Mouse (Mus musculus): ENCODE results near the gene Gfra1. TPM values are rescaled to one million over a fixed set of nuclear protein-coding genes. Genes with fewer than 3 reads are reported as not detected.

Gene Gfra1
- total RNA-seq, 1 experiment: 3.5 TPM

DNA sequence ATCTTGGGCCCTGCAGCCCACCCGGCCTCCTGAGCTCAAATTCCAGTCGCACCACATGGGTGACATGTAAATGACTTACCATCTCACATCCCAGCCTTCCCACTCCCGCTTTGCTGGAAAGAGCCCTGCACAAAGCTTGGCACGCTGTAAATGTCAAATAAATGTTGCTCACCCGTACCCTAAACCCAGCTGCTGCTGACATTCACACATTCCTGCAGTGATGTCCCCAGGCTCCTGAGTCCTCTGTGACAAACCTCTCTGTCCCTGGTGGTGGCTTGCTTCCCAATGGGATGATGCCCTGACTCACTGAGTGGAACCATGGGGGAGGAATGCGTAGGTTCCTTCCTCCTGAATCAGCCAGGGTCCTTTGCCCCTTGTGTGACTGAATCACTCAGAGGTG, 167.6 kb downstream of the Gfra1 start:
- H3K4me3 ChIP-seq (ENCODE audit: insufficient read depth in 1 of 2, low read depth in 1 of 2, low read length in 2 of 2, poor library complexity in 1 of 2, severe bottlenecking in 1 of 2): no peak overlapping the region
- DNase-seq (ENCODE audit: low read depth, low spot score): no peak
- no peaks in the 10 kb centered on the region for H3K4me1 ChIP-seq (ENCODE audit: control insufficient read depth in 2 of 2, insufficient read depth in 2 of 2, low read length in 2 of 2, poor library complexity in 1 of 2)
- no peak overlapping the region for H3K9ac ChIP-seq (ENCODE audit: insufficient read depth, low read depth, low read length, poor library complexity, severe bottlenecking)
- in situ Hi-C loops (cut with MboI; ENCODE audit: low sequenced_read_pairs in 2 of 2, unreplicated experiment in 2 of 2): no loop called here
- no peak overlapping the region for H3K27ac ChIP-seq (ENCODE audit: insufficient read depth, low read depth, low read length, poor library complexity, severe bottlenecking)
- no peaks in the 10 kb centered on the region for H3K9me3 ChIP-seq (ENCODE audit: control insufficient read depth, insufficient read depth, low read depth, low read length)
- TF ChIP-seq CHD2 (IDR thresholded peaks at IDR 0.05; ENCODE audit: low read depth, low read length) (no peak), ZNF384 (IDR thresholded peaks at IDR 0.05; ENCODE audit: low read depth, low read length) (no peak), MAFK (IDR thresholded peaks at IDR 0.05; ENCODE audit: insufficient read depth, low read depth, low read length) (no peak)
- H3K36me3 ChIP-seq (ENCODE audit: control insufficient read depth, insufficient read depth, low read length, poor library complexity, severe bottlenecking): no peaks in the 10 kb centered on the region

DNA sequence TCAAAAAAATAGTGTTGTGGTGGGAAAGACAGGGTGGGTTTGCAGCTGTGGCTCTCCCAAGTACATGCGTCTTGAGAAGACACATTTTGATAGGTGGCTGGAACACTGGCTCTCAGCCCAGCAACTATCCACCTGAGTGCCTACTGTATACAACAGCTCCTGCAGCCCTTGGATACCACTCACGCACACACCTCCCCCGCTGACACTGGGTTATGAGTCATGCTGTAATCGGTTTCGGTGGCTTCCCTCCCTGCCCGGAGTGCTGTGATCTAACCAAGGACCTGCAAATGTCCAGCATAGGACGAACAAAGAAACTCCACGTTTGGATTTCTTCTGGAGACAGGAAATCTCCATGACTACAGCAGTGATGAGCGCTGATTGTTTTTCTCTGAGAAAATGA, 180.4 kb downstream of the Gfra1 start:
- Histone ChIP-seq H3K9ac (ENCODE audit: insufficient read depth, low read depth, low read length, poor library complexity, severe bottlenecking) (no peak overlapping the region), H3K4me3 (ENCODE audit: insufficient read depth in 1 of 2, low read depth in 1 of 2, low read length in 2 of 2, poor library complexity in 1 of 2, severe bottlenecking in 1 of 2) (no peak overlapping the region), H3K27ac (ENCODE audit: insufficient read depth, low read depth, low read length, poor library complexity, severe bottlenecking) (no peak overlapping the region), H3K36me3 (ENCODE audit: control insufficient read depth, insufficient read depth, low read length, poor library complexity, severe bottlenecking) (no peaks in the 10 kb centered on the region), H3K4me1 (ENCODE audit: control insufficient read depth in 2 of 2, insufficient read depth in 2 of 2, low read length in 2 of 2, poor library complexity in 1 of 2) (0 out of 4 replicates have a peak, but pooled peaks cover 0 to 2% of the 10 kb centered on the region in 2 experiments), H3K9me3 (ENCODE audit: control insufficient read depth, insufficient read depth, low read depth, low read length) (no peaks in the 10 kb centered on the region)
- DNase-seq (ENCODE audit: low read depth, low spot score): no peak
- in situ Hi-C loops (cut with MboI; ENCODE audit: low sequenced_read_pairs in 2 of 2, unreplicated experiment in 2 of 2): no loop called here
- TF ChIP-seq CHD2 (IDR thresholded peaks at IDR 0.05; ENCODE audit: low read depth, low read length) (no peak), ZC3H11A (IDR thresholded peaks at IDR 0.05; ENCODE audit: borderline replicate concordance, low read depth, low read length) (no peak), HCFC1 (IDR thresholded peaks at IDR 0.05; ENCODE audit: borderline replicate concordance, insufficient read depth, low read length) (no peak), ZNF384 (IDR thresholded peaks at IDR 0.05; ENCODE audit: low read depth, low read length) (no peak), MAFK (IDR thresholded peaks at IDR 0.05; ENCODE audit: insufficient read depth, low read depth, low read length) (no peak)

DNA sequence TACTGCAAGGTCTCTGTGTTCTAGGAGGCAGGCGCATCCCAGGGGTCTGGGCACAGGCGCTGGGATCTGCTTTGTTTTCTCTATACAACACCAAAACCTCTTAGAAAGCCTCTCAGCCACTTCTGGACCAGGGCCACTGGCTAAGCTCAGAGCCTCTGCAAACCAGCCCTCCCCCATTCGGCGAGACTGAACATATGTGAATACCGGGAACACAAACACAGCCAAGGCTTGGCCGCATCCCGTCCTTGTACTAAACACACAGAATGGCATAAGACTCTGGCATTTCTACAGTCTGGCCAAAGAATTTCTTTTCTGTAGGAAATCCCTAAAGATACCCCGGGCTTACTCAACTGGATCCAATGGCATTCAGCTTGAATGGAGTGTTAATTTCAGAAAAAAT, 183.9 kb downstream of the Gfra1 start:
- Histone ChIP-seq H3K9me3 (ENCODE audit: control insufficient read depth, insufficient read depth, low read depth, low read length) (no peaks in the 10 kb centered on the region), H3K4me1 (ENCODE audit: control insufficient read depth in 2 of 2, insufficient read depth in 2 of 2, low read length in 2 of 2, poor library complexity in 1 of 2) (0 out of 4 replicates have a peak, but pooled peaks cover 0 to 4% of the 10 kb centered on the region in 2 experiments), H3K27ac (ENCODE audit: insufficient read depth, low read depth, low read length, poor library complexity, severe bottlenecking) (no peak overlapping the region), H3K9ac (ENCODE audit: insufficient read depth, low read depth, low read length, poor library complexity, severe bottlenecking) (no peak overlapping the region), H3K36me3 (ENCODE audit: control insufficient read depth, insufficient read depth, low read length, poor library complexity, severe bottlenecking) (no peaks in the 10 kb centered on the region), H3K4me3 (ENCODE audit: insufficient read depth in 1 of 2, low read depth in 1 of 2, low read length in 2 of 2, poor library complexity in 1 of 2, severe bottlenecking in 1 of 2) (no peak overlapping the region)
- in situ Hi-C loops (cut with MboI; ENCODE audit: low sequenced_read_pairs in 2 of 2, unreplicated experiment in 2 of 2): no loop called here
- no peak for DNase-seq (ENCODE audit: low read depth, low spot score)
- no peak for TF ChIP-seq ZC3H11A (IDR thresholded peaks at IDR 0.05; ENCODE audit: borderline replicate concordance, low read depth, low read length)
- TF ChIP-seq HCFC1 (IDR thresholded peaks at IDR 0.05; ENCODE audit: borderline replicate concordance, insufficient read depth, low read length): no peak
- no peak for TF ChIP-seq MAFK (IDR thresholded peaks at IDR 0.05; ENCODE audit: insufficient read depth, low read depth, low read length)
- no peak for TF ChIP-seq ZNF384 (IDR thresholded peaks at IDR 0.05; ENCODE audit: low read depth, low read length)
- no peak for TF ChIP-seq CHD2 (IDR thresholded peaks at IDR 0.05; ENCODE audit: low read depth, low read length)

DNA sequence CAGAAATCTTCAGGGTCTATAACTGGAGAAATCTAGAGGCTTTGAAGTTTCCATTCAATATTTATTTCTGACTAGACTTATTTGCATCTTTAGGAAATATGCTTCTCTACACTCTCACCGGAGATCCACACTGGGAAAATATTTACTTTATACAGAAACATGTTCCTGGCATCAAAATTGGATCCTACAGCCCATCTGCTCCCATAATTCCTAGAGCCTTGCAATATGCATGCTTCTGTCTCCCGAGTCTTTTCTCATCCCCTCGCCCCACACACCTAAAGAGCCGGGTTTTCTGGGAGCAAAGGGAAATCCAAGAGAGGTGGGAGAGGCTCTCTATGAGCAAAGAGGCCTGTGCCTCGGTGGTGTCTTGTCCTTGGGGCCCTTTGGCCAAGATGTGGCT, 184.9 kb downstream of the Gfra1 start:
- Histone ChIP-seq H3K36me3 (ENCODE audit: control insufficient read depth, insufficient read depth, low read length, poor library complexity, severe bottlenecking) (no peaks in the 10 kb centered on the region), H3K27ac (ENCODE audit: insufficient read depth, low read depth, low read length, poor library complexity, severe bottlenecking) (no peak overlapping the region), H3K4me1 (ENCODE audit: control insufficient read depth in 2 of 2, insufficient read depth in 2 of 2, low read length in 2 of 2, poor library complexity in 1 of 2) (peaks cover 0 to 6% of the 10 kb centered on the region in 2 experiments; a peak in 1 of 4 replicates), H3K9ac (ENCODE audit: insufficient read depth, low read depth, low read length, poor library complexity, severe bottlenecking) (no peak overlapping the region), H3K4me3 (ENCODE audit: insufficient read depth in 1 of 2, low read depth in 1 of 2, low read length in 2 of 2, poor library complexity in 1 of 2, severe bottlenecking in 1 of 2) (no peak overlapping the region), H3K9me3 (ENCODE audit: control insufficient read depth, insufficient read depth, low read depth, low read length) (no peaks in the 10 kb centered on the region)
- in situ Hi-C loops (cut with MboI; ENCODE audit: low sequenced_read_pairs in 2 of 2, unreplicated experiment in 2 of 2): no loop called here
- DNase-seq (ENCODE audit: low read depth, low spot score): no peak
- TF ChIP-seq CHD2 (IDR thresholded peaks at IDR 0.05; ENCODE audit: low read depth, low read length) (no peak), MAFK (IDR thresholded peaks at IDR 0.05; ENCODE audit: insufficient read depth, low read depth, low read length) (no peak), ZNF384 (IDR thresholded peaks at IDR 0.05; ENCODE audit: low read depth, low read length) (no peak), HCFC1 (IDR thresholded peaks at IDR 0.05; ENCODE audit: borderline replicate concordance, insufficient read depth, low read length) (no peak), ZC3H11A (IDR thresholded peaks at IDR 0.05; ENCODE audit: borderline replicate concordance, low read depth, low read length) (no peak)

DNA sequence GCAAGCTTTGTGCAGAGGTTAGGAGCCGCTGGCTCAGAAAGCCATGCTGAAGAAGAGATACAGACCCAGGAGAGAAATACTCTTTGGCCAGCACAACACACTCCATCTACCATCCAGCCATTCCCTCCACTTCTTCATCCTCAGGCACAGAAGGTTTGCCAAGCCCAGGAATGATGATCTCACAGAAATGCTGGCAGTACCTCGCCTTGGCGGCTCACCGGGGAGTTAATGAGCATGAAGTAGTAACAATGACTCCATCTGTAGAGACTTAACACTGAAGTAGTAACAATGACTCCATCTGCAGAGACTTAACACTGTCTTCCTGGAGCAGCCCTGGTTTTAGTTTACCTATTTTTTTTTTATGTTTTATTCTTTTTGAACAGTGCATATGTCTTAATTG, 187.2 kb downstream of the Gfra1 start:
- H3K36me3 ChIP-seq (ENCODE audit: control insufficient read depth, insufficient read depth, low read length, poor library complexity, severe bottlenecking): no peaks in the 10 kb centered on the region
- TF ChIP-seq ZC3H11A (IDR thresholded peaks at IDR 0.05; ENCODE audit: borderline replicate concordance, low read depth, low read length) (no peak), HCFC1 (IDR thresholded peaks at IDR 0.05; ENCODE audit: borderline replicate concordance, insufficient read depth, low read length) (no peak), CHD2 (IDR thresholded peaks at IDR 0.05; ENCODE audit: low read depth, low read length) (no peak), ZNF384 (IDR thresholded peaks at IDR 0.05; ENCODE audit: low read depth, low read length) (no peak), MAFK (IDR thresholded peaks at IDR 0.05; ENCODE audit: insufficient read depth, low read depth, low read length) (no peak)
- H3K9me3 ChIP-seq (ENCODE audit: control insufficient read depth, insufficient read depth, low read depth, low read length): no peaks in the 10 kb centered on the region
- H3K27ac ChIP-seq (ENCODE audit: insufficient read depth, low read depth, low read length, poor library complexity, severe bottlenecking): no peak overlapping the region
- no peak overlapping the region for H3K4me3 ChIP-seq (ENCODE audit: insufficient read depth in 1 of 2, low read depth in 1 of 2, low read length in 2 of 2, poor library complexity in 1 of 2, severe bottlenecking in 1 of 2)
- DNase-seq (ENCODE audit: low read depth, low spot score): no peak
- no peak overlapping the region for H3K9ac ChIP-seq (ENCODE audit: insufficient read depth, low read depth, low read length, poor library complexity, severe bottlenecking)
- peaks cover 0 to 4% of the 10 kb centered on the region in 2 experiments; a peak in 1 of 4 replicates for H3K4me1 ChIP-seq (ENCODE audit: control insufficient read depth in 2 of 2, insufficient read depth in 2 of 2, low read length in 2 of 2, poor library complexity in 1 of 2)
- in situ Hi-C loops (cut with MboI; ENCODE audit: low sequenced_read_pairs in 2 of 2, unreplicated experiment in 2 of 2): no loop called here
